Mouse (Mus musculus): Measurements from ENCODE around the gene Cox17.
"Not testable (repeated sequence)": the region's sequence is repeated elsewhere in the genome, so short reads cannot be mapped to it uniquely, and the experiment has no call there.

Cox17 gene

DNA sequence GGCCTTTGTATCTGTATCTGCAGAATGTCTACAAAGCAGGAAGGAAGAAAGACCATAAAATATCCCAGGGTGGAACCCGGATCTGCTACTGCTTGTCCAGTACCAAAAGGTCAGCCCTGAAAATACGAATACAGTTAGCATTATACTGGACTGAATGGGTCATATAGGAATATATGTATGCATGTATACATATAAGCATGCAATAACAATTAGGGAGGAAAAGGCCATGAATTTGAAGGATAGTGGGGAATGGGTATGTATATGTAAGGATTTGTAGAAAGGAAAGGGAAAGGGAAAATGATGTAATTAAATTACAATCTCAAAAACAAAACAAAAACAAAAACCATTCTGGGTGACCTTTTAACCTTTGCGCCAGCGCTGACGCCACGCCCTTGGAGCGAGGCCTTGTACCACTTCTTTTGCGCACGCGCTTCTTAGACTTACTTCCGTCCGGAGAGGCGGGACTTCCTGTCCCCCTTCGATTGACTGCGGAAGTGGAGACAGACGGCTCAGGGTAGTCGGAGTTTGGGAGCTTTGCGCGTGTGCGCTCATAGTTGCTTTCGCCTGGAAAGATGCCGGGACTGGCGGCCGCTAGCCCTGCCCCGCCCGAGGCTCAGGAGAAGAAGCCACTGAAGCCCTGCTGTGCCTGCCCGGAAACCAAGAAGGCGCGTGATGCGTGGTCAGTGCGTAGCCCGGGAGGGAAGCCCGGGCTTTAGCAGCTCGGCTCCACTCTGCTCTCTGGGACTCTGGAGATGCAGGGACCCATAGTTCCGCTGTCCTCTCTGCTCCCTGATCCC, at the start of gene Cox17, which contains the start of gene Gm21987:
Gene Cox17 (plus strand): TSS at position 463 of the 797 bp plus-strand sequence.
Gene Gm21987 (plus strand): TSS at position 512 of the 797 bp plus-strand sequence.
- DNase-seq (ENCODE audit: low spot score), result peak; percentile 61

DNA sequence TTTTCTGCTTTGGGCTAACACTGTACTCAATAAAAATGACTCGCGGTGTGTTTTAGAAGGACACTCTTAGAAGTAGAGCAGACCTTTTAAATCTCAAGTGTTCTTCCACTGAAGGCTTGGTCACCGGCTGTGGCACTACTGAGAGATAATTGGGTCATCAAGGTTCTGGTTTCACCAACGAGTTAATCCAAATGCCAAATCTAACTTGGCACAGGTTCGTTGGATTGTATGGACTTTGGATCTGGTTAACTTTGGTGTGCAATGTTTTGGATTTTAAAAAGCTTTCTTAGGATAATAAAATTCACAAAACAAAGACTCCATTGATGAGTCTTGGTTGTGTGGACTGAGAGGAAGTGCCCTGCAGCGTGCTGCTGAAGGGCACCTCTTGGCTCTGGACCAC, 48.4 kb upstream of the Cox17 start:
- DNase-seq (ENCODE audit: low spot score), result no peak

DNA sequence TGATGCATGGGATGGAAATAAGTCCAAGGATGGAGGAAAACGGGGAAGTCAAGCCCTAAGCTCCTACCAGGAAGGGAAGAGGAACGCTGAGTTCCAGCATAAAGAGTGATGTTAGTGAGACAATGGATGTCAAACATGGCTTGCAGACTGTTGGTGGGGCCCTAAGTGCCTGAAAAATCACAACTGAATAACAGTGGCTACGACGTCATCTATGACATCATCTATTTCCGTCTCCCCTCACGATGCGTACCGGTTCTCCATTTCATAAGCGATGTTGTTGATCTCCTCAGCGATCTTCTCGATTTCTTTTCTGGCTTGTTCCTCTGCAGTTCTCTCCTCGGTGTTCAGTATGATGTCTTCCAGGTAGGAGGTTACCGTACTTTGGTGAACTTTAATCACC, 44.4 kb upstream of the Cox17 start:
- no peak for DNase-seq (ENCODE audit: low spot score)

DNA sequence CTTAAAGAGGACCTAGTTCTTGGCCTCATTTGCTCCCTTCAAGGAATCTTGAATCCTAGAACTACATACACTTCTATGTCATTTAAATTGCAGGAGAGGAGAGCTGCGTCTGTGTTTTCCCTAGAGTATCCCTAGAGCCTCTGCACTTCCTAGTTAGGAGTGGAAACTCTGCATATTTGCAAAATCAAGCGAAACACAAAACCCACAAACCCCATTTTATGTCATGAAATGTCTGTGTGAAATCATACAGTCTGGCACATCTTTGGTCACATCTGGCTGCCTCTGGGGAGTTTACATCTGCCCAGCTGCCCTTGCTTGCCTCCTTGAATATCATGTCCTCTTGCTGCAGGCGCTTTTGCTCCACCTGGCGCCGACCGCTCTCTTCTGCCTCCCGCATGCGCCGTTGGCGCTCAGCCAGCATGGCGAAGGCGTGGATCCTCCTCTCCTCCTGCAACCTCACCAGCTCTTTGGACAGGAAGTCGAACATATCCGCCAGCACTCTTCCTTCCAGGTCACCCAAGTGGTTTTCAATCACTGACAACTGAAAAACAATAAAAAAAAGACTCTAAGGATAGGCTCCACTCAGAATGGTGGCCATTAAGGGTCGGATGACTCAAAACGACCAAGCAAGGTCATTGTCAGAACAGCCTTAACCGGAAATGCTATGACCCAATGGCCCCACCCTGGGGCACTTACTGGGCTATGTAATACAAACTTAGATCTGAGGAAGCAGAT, 42.2 kb upstream of the Cox17 start:
- DNase-seq (ENCODE audit: low spot score), result no peak

DNA sequence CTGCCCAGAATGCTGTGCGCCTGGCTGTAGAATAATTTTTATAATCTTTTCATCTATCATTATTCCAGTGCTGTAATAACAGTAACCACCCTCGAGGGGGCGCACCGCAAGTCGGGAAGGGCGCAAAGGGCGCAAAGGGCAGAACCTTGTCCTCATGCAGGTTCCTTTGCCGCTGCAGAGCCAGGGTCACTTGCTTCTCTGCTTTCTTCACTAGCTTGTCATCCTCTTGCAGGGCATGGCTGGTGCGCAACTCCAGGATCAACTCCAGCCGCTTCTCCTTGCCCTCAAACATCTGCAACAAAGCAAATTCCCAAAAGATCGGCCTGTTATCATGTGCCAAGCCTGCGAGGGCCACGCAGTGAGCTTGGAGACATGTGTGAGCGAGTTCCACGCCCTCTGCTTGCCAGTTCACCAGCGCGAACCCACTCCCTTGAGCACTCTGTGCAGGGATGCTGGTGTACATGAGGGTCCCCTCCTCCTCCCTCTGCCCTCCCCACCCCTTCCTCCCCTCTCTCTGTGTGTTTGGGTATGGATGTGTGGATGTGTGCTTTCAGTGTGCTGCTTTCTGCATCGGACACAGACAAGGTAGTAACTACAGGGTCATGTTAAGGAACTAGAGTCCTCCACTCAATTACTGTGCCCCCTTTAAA, 40.1 kb upstream of the Cox17 start:
- DNase-seq (ENCODE audit: low spot score), result no peak

DNA sequence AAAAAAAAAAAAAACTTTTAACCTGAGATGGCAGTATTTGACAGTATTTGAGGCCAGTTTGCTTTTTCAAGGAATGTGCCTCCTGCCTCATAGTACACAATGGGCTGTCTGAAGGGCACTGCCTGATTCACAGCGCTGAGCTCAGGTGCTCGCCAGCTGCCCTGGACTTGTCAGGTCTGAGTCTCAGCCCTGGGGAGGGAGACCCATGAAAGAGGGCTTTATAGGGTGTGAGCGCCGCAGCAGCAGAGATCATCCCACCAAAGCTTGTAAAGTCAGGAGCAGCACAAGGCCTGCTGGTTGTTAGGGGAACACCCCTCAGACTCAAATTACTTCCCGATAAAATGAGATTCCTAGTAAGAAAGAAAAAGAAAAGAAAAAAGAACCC, 39.6 kb upstream of the Cox17 start:
- DNase-seq (ENCODE audit: low spot score), result no peak

DNA sequence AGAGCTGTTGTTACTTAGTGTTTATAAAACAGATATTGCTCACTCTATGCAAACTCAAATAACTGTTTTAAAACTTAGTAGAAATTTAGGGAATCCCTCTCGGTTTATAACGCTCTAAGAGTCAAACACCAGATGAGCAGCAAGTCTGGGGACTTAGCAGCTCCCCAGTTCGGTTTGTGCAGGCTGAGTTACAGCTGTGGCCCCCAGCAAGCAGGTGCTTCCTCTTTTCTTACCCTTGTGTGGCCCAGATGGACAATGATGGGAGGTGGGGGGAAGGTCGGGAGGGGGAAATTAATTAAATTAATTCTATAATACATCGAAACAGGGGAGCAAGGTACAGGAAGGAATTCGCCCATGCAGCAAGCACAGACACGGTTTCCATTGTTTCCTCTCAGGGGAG, 39.1 kb upstream of the Cox17 start:
- DNase-seq (ENCODE audit: low spot score), result no peak

DNA sequence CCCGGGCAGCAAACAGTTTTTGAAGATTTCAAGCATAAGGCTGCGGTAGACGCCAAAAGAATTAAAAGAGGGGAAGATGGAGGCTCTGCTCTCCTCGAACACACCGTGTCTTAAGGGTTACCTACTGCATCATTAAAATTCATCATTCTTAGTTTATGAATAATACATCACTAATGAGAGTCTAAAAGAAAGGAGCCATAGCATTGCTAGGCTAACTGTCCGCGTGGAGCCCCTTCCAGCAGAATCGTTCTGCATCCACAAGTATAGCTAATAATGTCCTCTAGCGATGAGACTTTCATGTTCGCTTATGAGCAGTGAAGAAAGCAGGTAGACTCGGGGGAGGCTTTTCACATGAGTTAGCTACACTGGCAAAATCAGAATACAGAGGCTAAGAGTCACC, 38.6 kb upstream of the Cox17 start:
- DNase-seq (ENCODE audit: low spot score), result no peak

DNA sequence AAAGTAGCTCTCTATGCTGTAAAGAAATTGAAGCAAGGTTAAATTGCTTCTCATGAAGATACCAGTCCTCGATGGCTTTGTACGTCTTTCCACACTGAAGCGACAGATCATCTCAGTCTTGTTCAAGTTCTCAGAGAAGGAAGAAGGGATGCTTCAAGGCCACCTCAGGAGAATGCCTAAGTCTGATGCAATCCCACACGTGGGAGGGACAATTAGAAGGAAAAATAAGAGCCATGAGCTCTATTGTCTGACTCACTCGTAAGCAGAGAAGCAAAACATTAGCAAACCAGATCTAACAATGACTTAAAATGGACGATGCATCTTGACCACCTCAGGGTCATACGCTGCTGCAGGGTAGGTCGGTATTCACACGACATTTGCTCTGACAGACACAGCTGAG, 28.3 kb upstream of the Cox17 start:
- DNase-seq (ENCODE audit: low spot score), result no peak

DNA sequence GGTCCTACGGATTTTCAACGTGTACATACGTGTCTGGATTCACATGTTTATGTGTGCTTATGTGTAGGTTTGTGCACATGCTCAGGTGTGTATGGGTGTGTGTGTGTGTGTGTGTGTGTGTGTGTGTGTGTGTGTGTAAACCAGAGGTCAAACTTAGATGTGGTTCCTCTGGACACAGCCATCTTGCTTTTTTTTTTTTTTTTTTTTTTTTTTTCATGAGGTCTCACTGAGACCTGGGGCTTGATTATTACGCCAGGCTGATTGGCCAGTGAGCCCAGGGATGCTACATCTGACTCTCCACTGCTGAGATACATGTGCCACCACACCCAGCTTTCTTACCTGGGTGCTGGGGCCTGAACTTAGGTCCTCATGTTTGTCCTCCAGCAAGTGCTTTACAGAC, 27.7 kb upstream of the Cox17 start:
- no peak for DNase-seq (ENCODE audit: low spot score)

DNA sequence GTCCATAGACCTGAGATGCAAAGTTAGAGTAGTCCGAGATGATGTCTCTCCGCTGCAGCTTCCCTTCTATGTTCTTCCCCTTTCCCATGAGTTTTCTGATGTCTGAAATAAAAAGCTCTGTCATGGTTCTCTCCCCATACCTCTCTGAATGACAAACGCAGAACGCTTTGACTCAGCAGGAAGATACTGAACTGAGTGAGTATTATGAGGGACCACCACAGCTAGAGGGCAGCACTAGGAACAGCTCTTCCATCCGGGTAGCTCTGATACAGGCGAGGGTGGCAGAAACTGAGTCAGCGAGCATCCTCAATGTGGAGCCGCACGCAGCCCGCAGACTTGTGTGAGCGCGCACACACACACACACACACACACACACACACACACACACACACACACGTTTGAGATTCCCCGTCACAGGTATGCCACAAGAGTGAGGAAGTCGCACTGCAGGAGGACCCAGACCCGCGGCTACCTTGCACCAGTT, 25.3 kb upstream of the Cox17 start:
- DNase-seq (ENCODE audit: low spot score), result no peak

DNA sequence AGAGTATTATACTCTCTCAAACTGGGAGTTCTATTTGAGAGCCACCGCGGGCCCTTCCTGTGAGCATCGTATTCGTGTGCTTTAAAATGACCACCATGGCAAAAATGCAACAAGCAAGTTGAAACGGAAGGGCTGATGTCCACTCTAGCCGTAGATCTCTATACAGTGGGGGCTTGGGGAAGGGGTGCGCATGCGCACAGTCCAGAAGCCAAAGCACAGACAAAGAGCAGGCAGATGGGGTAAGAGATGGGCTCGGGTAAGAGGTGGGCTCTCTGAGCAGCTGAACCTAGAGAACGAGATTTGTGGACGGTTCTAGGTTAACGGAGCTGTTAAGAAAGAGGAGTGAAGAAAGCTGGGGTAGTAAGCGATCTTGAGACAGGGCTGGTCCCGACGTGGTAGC, 22.5 kb upstream of the Cox17 start:
- no peak for DNase-seq (ENCODE audit: low spot score)

DNA sequence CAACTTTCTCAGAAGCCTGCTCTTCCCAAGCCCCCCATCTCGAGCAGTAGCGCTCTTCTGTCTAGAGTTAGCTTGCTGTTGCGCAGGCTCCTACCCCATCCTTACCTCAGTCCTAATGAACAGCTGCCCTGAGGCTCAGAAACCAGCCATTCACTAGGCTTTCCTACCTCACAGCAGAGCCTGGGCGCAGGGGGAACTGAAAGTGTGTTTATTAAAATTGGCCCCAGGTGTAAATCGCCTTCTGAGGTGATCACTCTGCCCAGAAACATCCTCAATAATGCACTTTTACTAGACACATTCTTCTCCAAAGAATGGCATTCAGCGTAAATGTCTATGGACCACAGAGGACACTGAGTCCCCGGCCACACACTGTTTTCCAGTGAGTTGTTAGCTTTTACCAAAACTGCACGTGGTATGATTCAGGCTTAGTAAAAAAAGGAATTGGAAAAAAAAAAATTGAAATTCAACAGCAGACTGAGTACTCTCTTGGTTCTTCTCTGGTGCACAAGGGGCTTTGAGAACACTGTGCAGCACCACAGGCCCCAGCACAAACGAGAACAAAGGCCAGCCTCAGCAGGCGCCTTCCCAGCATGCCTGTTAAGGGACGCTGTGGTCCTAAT, 19.9 kb upstream of the Cox17 start:
- DNase-seq (ENCODE audit: low spot score), result no peak

DNA sequence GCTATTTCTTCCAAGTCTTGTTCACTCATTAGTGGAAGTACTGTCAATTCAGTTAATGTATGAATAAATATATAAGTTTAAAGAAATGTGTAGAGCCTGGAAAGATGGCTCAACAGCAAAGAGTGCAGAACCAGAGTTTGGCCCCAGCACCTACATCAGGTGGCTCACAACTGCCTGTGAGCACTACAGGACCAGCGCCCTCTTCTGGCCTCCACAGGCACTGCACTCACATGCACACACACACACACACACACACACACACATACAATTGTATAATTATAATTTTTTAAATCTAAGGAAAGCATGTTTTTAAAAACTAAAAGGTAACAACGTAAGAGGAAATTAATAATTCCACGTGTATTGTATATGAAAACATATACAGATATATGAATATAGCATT, 17.5 kb upstream of the Cox17 start:
- no peak for DNase-seq (ENCODE audit: low spot score)

DNA sequence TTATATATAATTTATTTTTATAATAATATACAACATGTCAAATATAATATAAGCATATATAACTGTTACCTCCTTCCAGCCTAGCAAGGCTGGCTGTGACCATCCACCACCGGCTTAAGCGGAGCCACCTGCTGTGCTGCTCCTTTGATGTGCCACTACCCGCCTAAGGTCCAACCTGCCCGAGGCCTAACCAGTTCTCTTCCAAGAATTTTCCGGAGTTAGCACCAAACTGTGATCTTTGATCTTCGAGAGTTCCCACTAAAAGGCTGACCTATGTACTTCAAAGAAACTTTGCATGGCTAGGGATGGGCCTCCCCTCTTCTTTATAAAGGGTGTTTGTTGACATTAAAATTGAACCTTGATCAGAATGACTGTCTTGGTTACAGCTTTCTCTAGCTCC, 12.4 kb upstream of the Cox17 start:
- DNase-seq (ENCODE audit: low spot score), result no peak

DNA sequence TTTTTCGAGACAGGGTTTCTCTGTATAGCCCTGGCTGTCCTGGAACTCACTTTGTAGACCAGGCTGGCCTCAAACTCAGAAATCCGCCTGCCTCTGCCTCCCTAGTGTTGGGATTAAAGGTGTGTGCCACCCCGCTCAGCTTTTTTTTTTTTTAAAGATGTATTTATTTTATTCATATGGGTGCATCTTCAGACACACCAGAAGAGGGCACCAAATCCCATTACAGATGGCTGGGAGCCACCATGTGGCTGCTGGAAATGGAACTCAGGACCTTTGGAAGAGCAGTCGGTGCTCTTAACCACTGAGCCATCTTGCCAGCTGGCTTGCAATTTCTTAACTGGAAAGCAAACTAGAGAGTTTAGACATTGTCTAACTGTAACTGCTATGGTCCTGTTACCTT, 8.7 kb upstream of the Cox17 start:
- DNase-seq (ENCODE audit: low spot score), result not testable (repeated sequence)

DNA sequence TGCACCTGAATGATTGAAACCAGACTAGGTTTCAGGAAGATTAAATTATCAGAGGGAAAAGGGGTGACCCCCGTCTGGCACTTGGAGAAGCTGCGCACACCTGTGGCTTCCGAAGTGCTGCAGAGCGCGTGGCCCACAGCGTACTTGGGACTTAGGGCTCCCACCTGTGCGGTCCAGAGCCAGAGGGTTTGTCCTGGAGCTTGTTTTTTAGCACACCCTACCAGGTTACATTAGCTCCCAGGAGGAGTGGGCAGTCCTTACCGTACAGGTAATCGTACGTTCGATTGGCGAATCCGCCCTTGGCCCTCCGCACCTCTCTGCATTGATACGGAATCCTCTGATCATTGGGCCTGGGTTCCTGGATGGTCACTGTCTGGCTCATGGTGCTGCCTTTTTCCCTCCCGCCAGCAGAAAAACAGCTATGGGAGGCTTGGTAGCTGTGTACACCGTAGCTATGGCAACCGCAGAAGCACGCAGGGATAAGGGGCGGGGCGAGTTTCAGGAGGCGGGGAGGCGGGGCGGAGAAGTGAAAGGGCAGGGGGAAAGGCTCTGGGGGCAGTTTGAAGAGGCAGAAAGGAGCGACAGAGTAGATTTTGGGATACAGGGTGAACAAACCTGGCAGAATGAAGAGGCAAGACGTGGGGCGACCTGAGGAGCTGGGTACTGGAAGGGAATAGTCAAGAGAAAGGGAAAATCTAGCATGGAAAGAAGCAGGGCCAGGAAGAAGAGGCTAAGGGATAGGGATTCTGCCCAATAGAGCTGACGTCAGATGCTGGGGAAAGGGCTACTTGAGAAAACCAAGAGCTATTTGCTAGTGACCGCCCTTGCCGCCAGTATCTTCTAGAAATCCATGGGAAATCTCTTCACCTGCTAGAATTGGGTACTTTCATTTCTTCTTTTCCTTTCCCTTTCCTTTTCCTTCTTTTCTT, 5.1 kb upstream of the Cox17 start, which contains the start of gene Maats1:
Gene Maats1 (minus strand): TSS at position 748 of the 929 bp plus-strand sequence.
- no peak for DNase-seq (ENCODE audit: low spot score)

DNA sequence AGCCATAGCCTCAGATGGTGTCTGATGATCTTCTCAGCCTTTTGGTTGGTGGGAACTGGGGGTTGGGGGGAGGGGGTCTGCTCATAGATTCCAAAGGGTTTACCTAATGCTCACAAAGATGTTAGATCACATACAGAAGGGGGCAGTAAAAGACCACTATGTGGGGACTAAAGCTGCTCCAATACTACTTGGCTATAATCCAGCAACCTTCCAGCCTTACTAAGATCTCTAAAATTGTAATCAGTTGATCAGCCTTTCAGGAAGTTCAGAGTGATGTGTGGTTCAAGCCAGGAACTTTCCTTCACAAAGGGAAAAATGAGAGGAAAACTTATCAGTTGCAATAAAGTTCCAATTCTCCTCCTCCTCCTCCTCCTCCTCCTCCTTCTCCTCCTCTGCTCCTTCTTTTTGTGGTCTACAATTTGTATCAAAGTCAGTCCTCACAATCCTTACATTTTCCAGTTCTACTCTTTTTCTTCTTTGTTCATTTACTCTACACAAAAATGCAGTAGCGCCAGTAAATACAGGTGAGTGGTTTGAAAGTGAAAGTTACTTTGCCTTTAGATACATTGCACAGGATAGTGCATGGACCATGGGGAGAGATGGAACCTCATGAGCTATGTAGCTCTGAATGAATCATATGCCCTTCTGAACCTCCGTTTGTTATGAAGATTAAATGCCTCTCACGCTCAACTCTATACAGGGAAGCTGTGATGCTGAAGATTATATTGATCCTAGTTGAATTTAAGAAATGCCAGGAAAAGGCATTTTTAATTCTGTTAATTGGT, 1.7 kb upstream of the Cox17 start:
- no peak for DNase-seq (ENCODE audit: low spot score)

DNA sequence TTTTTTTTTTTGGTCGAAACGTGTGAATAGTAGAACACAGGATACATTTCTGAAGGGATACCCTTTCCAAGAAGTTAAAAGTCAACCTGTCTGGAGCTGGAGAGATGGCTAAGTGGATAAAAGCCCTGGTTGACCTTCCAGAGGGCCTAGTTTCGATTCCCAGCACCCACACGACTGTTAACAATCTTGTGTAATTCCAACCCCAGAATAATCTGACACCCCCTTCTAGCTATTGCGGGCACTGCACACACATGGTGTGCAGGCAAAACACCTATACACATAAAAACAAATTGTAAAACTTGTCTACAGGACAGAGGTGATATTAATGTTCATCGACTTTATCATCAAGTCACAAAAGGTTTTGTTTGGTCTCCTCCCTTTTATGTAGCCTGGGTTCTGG, 797 bp downstream of the Cox17 start:
- no peak for DNase-seq (ENCODE audit: low spot score)

DNA sequence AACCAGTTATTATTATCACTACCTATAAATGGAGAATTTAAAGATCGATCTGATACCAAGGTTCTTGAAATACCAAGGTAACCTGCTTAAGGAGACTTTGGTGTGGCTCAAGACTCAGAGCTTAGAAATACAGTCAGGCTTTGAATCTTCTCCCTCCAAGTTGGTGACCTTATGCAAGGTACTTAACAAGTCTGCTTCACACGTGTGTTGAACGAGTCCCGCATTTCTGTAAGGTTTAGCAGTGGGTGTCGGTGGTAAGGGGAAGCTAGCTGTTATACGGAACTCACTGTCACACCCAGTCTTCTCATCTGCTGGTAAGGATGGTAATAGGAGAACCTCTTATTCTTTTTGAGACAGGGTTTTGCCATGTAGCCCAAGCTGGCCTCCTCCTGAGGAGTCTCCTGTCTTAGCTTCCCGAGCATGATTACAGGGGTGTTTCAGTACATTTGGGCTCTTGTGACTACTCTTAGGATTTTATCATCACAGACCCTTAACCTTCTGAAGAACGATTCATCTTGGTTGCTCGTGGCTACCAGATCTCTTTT, 1.5 kb downstream of the Cox17 start:
- no peak for DNase-seq (ENCODE audit: low spot score)
